Mouse (Mus musculus) mature B cell (primary cell): ENCODE measurements around the gene Arfgef3.
"Not testable (repeated sequence)": the region's sequence is repeated elsewhere in the genome, so short reads cannot be mapped to it uniquely, and the experiment has no call there.

Experiments used
- in situ Hi-C: fragments of 300-500 bp; cut with MboI; formaldehyde crosslinking; loops from 2 replicates; pipeline ENCODE4 v1.14.3; 2019

The Arfgef3 gene

DNA sequence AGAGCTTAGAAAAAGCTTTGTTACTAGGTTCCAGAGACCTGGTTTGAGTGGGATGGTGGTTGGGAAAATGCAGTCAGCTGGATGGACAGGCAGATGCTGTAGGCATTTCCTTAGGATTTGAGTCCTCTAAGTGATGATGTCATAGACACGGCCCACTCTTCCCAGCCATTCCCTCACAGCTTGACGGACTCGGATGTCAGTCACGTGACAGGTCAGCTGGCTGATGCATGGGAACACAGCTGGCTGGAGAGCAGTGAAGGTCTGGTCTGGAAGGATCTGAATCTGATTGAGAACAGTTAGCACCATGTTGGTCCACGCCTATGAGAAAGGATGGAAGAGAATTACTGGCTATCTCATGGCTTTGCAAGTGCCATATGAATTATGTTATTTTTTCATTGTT is 154.3 kb downstream of the Arfgef3 start:
- in situ Hi-C loops, result no loop called here

DNA sequence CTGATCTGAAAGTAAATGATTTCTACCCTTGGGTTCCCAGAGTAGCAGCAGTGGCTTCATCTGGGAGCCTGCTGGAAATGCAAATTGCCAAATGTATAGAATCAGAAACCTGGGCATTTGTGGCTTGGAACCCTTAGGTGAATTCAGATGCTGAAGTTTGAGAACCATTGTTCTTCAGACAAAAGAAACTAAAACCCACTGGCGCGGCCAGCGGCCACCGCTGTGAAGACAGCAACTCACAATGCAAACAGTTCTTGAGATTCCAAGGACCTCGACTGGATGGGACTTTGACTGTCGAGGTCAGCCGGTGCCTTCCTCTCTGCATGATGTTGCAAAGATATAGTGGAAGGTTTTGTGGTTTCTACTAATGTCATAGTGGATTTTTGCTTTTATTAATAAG is 159.6 kb downstream of the Arfgef3 start:
- in situ Hi-C loops, result no loop called here

DNA sequence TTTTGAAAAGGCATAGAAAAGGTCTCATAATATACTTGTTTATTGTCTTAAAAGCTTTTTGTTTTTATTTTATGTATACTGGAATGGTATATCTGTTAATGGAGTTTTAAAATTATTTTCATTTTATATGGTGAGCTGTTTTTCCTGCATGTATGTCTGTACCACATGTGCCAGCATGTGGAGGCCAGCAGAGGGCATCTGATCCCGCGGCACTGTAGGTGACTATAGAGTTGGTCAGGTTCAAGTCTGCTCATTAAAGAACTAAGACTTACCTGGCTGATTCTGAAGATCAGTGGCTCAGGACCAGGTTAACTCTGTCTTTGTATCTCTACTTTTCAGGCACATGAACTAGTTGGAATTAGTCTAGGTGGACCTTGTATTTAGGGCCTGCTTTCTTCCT is 171.2 kb downstream of the Arfgef3 start:
- in situ Hi-C loops, result no loop called here

DNA sequence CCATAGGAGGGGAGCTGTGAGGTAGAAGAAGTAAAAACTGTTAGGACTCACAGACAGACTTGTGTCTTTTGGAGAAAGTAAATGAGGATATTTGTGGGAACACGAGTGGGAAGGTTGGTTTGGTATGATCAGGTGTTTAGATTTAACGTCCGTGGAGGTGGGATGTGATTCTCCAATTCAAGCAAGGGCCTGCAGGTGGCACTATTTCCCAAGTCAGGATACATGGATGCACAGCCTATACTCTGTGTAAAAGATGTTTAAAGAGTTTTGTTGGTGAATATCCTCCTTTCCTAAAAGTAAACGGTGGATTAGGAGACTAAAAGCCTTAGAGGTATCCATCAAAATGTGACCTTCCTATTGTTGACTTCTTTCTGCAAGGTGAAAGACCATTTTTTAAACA is 180.8 kb downstream of the Arfgef3 start:
- in situ Hi-C loops, result no loop called here

DNA sequence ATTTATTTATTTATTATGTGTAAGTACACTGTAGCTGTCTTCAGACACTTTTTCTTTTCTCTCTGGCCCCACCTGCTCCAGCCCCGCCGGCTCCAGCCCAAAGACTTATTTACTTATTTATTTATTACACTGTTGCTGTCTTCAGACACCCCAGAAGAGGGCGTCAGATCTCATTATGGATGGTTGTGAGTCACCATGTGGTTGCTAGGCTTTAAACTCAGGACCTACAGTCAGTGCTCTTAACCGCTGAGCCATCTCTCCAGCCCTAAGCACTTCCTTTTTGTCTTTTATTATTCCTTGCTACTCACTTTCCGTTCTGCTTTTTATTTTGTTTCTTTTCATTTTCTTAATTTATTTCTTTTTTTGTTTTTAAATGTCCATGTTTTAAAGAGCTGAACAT is 182.3 kb downstream of the Arfgef3 start:
- in situ Hi-C loops, result no loop called here

DNA sequence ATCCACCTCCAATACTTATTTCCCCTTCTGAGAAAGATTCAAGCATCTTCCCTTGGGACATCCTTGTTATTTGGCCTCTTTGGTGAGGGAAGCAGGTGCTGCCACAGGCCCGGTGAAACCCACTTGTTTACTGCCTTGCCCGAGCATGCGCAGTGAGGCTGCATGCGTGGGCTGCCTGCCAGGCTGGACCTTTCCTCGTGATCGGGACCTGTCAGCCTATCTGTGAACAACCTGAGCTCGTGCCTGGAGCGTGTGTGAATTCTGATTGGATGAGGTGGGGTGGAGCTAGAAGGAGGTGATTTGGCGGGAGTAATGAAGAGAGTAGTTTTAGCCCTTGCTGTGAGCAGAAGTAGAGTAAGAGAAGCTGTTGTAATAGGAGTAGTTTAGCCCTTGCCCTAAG is 184.7 kb downstream of the Arfgef3 start:
- in situ Hi-C loops, result not testable (repeated sequence)

DNA sequence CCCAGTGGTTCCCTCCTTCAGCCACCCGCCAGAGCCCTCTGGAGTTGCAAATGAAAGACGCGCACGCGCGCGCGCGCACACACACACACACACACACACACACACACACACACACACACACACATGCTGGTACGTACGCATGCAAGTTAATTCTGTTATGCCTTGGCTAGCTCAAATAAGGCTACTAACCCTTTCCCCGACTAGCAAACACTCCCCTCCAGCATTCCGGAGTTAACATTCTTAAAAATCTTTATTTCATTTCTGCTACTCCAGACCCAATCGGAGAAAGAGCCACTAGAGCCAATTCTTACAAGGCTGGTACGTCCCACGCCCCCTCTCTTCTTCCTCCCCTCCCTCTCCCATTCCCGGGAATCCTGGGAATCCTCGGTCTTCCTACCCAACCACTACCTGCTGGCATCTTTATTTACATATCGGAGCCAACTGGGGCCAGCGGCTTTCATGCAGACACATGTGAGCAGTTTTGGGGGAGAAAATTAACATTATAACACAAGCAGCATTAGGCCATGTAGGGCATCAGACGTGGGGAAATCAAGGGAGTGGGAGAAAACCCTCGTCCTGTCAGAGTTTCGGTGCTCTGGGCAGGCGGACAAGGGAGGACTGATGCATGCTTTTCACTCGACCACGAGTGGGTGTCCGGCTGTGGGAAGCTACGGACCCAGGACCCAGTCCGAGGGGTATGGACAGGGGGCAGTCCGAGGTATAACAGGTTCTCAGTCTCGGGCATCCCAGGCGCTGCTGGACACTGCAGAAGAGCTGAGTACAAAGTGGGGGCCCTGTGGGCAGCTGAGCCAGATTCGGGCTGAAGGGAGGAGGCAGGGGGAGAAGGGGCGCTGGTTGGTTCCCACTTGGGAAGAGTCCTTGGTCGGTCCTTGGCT is 194.2 kb downstream of the Arfgef3 start:
- in situ Hi-C loops, result no loop called here

DNA sequence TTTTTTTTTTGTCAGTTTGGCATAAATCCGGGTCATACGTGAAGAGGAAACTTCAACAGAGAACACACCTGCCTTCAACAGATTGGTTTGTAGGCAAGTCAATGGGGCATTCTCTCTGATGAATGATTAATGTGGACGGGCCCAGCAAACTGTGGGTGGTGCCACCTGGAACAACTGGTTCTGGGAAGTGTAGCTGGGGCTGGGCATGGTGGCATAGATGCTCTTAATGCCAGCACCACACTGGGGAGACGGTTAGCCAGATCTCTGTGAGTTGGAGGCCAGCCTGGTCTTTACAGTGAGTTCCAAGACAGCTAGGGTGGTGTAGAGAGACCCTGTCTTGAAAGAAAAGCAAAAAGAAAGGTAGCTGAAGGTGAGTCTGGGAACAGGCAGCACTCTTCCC is 196.4 kb downstream of the Arfgef3 start:
- in situ Hi-C loops, result no loop called here

DNA sequence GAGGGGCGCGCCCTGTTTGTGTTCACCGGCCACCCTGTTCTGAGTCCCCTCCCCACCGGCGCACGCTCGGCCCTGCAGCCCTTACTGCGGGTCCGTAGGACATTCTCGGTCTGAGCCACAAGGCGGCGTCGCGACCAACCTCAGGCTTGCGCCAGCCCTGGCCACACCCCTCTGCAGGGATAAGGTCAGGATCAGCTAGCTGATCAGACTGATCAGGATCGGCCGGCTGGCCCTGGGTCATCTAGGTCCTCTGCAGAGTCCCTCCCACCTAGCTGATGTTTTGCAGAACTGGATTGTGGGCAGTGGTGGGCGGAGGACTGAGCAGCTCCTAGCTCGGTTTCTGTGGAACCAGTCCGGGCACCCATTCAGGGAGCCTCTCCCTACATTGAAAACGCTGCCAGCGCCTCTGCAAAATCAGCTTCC is 197.9 kb downstream of the Arfgef3 start, which contains the start of gene Hebp2:
Hebp2 (minus strand) TSS at position 264 of the 423 bp plus-strand sequence.
- in situ Hi-C loops, result no loop called here

DNA sequence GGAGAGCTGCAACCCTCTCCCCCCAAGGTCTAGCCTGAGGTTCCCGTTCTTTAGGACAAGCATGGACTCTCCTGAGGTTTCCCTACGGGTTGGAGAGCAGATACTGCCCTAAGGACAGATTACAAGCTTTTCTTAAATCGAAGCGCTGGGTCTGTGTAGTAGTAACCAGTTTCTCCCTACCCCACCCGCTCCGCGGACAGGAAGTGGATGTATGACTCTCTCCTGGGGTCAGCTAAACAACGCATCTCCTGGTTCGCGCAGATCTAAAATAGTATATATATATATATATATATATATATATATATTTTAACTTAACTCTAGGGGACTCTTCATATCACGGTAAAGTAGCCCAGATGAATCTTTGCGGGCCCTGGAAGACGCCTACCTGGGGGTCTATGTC is 198.4 kb downstream of the Arfgef3 start:
- in situ Hi-C loops, result no loop called here

DNA sequence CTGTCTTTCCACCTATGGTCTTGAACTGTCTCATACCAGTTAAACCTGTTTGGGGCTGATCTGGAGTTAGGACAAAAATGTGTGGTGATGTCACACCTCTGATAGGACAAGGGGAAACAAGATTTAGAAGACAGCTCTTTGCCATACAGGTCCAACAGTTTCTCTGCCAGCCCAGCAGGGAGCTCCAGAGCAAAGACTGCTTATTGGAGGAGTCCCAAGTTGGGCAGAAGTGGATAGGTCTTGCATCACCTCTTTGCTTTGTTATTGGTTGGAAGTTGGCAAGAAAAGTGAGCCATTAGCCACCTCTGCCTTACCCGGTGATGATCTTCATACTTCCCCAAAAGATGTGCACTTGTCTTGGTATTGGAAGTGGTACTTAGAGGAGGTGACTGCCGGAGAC is 206.9 kb downstream of the Arfgef3 start:
- in situ Hi-C loops, result no loop called here

DNA sequence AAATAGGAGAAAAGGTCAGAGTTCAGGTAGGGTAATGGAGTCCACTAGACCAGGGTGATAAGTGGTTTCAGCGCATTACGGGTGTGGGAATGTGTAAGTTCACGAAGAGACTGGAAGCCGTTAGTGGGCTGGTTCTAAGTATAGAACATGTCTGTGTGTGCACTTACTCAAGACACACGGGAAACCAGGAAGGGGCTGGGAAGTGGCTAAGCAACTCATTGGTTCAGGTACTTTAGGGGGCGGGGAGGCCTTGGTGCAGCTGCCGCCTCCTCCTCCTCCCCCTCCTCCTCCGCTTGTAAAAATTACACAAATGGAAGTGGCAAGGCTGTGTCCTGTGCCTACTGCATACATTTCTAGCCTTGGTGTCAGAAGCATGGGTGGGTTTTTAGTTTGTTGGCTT is 211.5 kb downstream of the Arfgef3 start:
- in situ Hi-C loops, result no loop called here
